Mouse (Mus musculus) CH12F3 (cell line): ENCODE results near the gene Rps19.
"Not testable (repeated sequence)": the region's sequence is repeated elsewhere in the genome, so short reads cannot be mapped to it uniquely, and the experiment has no call there.

Source experiments
- in situ Hi-C: fragments of 300-500 bp; cut with MboI; formaldehyde crosslinking; loops from 2 replicates; pipeline ENCODE4 v1.14.3; 2020; ENCODE audit warnings: low sequenced_read_pairs

Gene Rps19

DNA sequence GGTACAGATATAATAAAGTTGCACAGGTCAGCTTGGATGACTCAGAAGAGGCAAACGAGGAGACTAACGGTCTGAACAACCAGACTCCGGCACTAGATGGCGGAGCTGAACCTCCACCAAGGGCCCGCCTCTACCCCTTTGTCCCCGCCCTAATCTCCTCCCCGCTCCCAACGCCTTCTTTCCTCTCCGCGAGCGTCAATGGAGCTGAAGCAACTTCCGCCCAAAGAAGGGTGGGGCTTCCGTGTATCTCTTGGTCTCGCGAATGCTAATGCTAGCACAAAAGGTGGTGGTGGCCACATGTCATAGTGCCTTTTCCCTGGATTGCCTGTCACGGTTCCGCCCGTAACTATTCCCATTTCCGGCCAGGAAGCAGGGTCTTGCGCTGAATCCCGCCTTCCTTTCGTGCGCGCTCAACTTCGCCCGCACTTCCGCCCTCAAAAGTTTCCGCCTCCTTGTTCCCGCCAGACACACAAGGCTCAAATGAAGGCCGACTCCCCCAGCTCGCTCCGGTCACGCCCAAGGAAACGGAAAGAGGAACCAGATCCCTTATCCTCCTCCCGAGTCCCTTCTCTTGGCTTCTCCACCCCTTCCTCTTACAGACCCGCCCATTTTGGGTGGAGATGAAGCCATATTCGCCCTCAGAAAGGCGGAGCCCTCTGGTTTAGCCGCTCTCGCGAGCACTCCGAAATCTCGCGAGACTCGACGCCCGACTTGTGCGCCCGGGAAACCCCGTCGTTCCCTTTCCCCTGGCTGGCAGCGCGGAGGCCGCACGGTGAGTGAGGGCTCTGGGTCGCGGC lies at the start of gene Rps19:
Gene Rps19 (plus strand): TSS at position 476 of the 797 bp plus-strand sequence.
- in situ Hi-C loops = no loop called here

DNA sequence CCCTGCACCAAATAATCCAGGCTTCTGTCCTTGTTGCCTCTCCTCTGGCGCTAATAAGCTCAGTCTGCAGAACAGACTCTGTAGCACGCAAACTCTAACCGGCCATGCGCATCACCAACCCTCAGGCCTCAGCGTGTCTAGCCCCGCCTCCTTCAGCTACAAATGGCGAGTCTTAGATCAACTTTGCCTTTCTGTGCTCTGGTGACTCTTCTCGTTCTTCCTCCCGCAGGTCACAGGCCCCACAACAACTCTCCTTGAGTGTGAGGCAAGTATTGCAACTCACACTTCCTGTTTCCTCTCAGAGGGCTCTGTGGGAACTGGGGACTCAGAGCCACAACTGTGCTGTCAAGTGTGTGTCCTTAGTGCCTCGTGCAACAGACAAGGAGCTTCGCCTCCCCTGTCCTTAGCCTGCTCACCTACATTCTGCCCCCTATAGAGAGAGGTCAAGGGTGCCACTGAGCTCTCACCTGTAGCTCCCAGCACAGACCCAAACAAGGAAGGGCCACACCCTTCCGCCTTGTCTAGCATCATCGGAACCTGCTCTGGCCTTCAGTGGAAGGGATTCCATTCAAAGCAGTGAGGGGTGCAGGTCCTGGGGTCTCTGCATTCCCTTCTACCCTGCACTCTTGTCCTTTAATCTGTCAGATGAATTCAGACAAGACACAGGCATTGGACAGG lies 45.3 kb upstream of the Rps19 start:
- in situ Hi-C loops = not testable (repeated sequence)

DNA sequence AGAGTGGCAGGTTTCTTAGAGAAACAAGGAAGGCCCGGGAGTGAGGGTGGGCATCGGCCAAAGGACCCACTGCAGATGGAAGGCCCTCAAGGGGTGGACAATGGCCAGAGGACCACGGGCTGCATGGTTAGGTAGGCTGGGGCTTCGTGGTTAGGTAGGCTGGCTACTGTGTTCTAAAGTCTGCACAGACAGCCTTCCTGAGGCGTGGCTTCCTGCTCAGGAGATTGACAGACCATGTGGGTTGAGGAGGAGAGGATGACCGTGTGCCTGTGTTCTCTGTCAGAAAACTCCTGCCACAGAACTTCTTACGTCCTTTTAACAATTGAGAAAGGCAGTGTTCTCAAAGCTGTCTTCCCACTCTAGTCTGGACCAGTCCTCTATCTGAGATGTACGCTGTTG lies 44.8 kb upstream of the Rps19 start:
- in situ Hi-C loops = no loop called here

DNA sequence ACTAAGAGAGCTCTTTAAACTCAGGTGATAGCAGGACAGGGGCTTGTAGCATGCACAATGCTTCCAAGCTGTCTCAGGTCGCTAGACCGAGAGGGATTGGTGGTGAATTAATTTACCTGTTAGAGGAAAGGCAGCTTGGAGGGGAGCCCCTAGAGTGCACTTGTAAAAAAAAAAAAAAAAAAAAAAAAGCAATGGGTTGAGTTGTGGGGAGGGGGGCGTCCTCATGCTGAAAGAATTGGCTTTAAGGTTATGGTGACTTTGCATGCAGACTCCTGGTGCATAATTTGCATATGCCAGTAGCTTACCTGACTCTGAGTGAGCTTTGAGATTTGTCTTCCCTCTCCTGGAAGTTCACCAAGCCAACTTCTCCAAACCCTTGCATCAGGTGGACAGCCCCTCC lies 43.8 kb upstream of the Rps19 start:
- in situ Hi-C loops = loop anchor here (10.0 kb wide), 1 partner anchor 124 kb away; no protein-coding TSS in a partner anchor

DNA sequence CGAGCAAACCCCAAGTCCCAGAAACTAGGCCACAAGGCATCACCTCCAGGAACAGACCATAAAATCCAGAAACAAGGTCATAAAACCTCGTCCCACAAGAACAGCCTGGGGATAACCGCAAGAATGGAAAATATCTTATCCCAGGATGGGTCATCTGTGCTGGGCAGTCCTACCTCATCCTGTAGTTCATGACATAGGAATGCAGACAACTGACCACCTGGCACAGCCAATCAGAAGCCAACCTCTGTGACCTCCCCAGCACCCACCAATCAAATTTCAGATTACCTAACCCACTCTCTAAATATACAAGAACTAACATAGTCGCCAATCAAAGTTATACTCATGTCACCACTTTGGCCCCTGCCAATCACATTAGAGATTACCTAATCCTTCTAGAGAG lies 43.2 kb upstream of the Rps19 start:
- in situ Hi-C loops = loop anchor here (10.0 kb wide), 1 partner anchor 124 kb away; no protein-coding TSS in a partner anchor

DNA sequence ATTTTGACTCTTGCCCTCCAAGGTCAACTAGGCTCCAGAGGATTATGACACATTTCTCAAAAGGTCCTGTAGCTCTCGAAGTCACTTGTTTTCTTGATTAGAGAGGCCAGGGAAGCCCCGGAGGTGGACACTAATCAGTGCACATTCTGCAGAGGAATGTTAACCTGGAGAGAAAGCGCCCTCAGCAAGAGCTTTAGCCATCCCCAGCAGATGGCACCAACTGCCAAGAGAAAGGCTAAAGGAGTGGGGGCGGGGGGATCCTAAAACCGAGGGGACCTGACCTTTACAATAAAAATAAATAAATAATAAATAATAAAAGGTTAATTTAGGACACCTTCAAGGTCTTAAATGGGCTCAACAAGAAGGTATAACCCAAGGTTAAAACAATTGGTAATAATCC lies 40.0 kb upstream of the Rps19 start:
- in situ Hi-C loops = loop anchor here (10.0 kb wide), 1 partner anchor 121 kb away; no protein-coding TSS in a partner anchor

GRCm38 (mm10) chr7:24845181-24845580 lies 39.0 kb upstream of the Rps19 start:
- in situ Hi-C loops = loop anchor here (10.0 kb wide), 1 partner anchor 120 kb away; no protein-coding TSS in a partner anchor

DNA sequence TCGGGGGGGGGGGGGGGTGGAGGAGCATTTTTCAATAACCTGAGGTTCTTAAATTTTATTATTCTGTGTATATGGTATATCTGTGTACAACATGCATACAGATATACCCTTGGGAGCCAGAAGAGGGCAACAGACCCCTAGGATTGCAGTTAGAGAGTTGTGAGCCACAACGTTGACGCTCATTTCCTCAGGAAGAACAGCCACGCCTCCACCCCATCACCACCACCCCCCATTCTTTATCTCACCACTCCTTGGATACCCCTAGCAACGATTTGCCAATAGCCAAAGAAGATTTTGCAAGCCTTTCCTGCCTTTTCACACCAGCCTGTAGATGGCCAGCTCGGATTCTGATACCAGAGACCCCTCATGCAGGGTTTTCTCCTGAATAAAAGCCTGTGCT lies 38.5 kb upstream of the Rps19 start:
- in situ Hi-C loops = loop anchor here (10.0 kb wide), 1 partner anchor 119 kb away; no protein-coding TSS in a partner anchor

- in situ Hi-C loops = loop anchor here (10.0 kb wide), 1 partner anchor 118 kb away; no protein-coding TSS in a partner anchor
Measured at GRCm38 (mm10) chr7:24846576-24846975, 37.6 kb upstream of the Rps19 start.

GRCm38 (mm10) chr7:24850162-24850561 lies 34.0 kb upstream of the Rps19 start:
- in situ Hi-C loops = loop anchor here (5.0 kb wide), 1 partner anchor 52 kb away; the partner anchor contains the start of gene Arhgef1

DNA sequence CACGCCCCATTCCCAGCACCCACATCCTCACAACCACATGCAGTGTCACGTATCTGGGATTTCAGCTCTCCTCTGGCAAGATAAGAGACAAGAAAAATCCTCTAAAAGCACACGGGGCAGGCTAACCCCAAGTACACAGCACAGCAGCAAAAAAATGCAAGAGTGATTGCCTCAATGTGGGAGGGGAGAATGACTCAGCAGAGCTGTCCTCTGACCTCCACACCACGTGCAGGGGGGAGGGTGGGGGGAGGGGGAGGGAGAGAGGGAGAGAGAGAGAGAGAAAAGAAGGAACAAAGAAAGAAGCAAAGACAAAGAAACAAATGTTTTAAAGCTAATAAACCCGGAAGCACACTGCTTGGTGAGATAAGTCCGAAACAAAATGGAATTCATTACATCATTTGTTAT lies 33.3 kb upstream of the Rps19 start:
- in situ Hi-C loops = loop anchor here (5.0 kb wide), 1 partner anchor 51 kb away; the partner anchor contains the start of gene Arhgef1

DNA sequence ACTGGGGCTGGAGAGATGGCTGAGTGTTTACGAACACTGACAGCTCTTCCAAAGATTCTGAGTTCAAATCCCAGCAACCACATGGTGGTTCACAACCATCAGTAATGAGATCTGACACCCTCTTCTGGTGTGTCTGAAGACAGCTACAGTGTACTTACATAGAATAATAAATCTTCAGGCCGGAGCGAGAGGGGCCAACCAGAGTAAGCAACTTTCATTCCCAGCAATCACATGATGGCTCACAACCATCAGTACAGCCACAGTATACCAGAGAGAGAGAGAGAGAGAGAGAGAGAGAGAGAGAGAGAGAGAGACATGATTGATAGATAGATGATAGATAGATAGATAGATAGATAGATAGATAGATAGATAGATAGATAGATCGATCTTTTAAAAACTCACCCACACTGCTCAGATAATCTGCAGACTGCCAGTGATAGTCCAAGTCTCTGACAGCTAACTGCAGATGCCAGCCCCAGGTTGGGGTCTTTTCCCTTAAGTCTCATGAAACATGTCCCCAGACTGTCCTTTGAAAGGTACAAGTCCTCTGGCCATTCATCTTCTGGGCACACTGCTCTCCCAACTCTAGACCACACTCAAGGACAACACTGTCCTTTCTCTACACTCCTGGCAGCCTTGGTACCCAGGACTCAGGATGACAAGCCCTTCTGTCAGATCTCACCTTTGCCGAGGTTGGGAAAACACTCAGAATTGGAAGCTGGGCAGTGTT lies 32.4 kb upstream of the Rps19 start:
- in situ Hi-C loops = loop anchor here (5.0 kb wide), 1 partner anchor 51 kb away; the partner anchor contains the start of gene Arhgef1

GRCm38 (mm10) chr7:24852557-24853232 lies 31.5 kb upstream of the Rps19 start:
- in situ Hi-C loops = loop anchor here (5.0 kb wide), 1 partner anchor 50 kb away; the partner anchor contains the start of gene Arhgef1

- in situ Hi-C loops = loop anchor here (5.0 kb wide), 1 partner anchor 49 kb away; the partner anchor contains the start of gene Arhgef1
Measured at GRCm38 (mm10) chr7:24853233-24853563, 31.0 kb upstream of the Rps19 start.

GRCm38 (mm10) chr7:24853695-24854094 lies 30.5 kb upstream of the Rps19 start:
- in situ Hi-C loops = loop anchor here (5.0 kb wide), 1 partner anchor 49 kb away; the partner anchor contains the start of gene Arhgef1

DNA sequence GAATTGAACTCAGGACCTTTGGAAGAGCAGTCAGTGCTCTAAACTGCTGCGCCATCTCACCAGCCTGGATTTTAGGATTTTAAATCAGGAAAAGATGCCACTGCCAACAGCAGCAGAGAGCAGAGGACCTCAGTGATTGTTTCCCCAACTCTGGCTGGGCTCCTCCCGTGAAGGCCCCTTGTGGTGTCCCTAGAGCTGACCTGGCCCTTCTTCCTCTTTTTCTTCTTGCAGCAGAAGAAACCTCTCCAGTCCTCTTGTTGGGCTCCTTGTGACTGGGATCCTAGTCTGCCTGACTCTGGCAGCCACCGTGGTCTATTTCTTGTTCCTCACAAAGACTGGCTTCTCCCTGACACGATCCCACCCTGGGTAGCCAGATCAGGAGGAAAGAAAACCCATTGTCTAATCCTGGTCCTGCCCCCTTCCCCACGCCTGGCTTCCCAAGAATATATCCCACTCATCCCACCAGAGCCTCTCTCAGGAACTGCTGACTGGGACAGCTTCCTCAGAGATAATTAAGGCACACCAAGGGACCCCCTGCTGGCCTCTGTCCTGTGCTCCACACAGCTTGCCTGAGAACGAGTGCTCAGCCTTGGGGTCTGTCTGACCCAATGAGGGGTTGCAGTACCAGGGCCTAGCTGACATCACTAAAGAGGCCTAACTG lies 27.6 kb upstream of the Rps19 start:
- in situ Hi-C loops = no loop called here

- in situ Hi-C loops = no loop called here
Measured at GRCm38 (mm10) chr7:24859234-24859633, 24.9 kb upstream of the Rps19 start.

- in situ Hi-C loops = no loop called here
Measured at GRCm38 (mm10) chr7:24861913-24862312, 22.3 kb upstream of the Rps19 start, which contains the start of gene Gm9844. Gene Gm9844 (plus strand): TSS chr7:24862213.

DNA sequence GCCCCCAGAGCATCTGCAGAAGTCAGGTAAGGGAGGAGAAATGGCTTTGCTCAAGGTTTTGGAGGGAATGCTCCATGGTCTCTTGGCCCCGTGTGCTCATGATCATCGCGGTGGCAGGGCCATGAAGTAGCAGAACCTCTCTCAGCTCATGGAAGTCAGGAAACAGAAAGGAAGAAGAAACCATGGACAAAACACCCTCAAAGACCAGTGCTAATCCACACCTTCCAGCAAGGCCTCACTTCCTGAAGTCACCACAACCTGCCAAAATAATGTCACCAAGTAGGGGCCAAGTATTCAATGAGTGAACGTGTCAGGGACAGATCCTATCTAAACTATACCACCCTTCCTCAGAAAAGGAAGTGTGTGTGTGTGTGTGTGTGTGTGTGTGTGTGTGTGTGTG lies 21.3 kb upstream of the Rps19 start:
- in situ Hi-C loops = no loop called here

DNA sequence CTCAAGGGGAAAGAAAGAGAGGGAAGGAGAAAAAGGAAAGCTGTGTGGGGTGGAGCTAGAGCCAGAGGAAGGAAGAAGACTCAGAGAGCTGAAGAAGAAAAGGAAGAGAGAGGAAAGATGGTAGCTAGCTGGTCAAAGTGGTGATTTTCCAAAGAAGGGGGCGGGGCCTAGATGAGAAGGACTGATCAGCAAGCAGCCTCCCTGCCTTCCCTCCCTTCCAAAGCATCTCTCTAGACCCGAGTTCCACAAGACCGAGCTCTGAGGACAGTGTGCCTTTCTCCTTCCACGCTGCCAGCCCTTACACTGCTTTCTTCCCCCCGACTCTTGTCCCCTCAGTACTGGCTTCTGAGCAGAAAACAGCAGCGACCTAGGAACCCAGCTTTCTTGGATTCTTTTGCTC lies 20.0 kb upstream of the Rps19 start:
- in situ Hi-C loops = no loop called here
